Mouse (Mus musculus) brain, embryonic 14.5 days (tissue): ENCODE measurements around the gene Mfsd6l.

Source experiments
- CTCF ChIP-seq: fragments of 200-500 bp; IDR thresholded peaks from 2 replicates; pipeline ENCODE4 v1.5.1; 2012; ENCODE audit warnings: inconsistent platforms, mild to moderate bottlenecking, moderate library complexity, borderline replicate concordance; ENCODE audit not compliant: insufficient read depth, insufficient read length; ENCODE audit errors: extremely low read depth
- POLR2A ChIP-seq: fragments of 200-500 bp; IDR thresholded peaks from 2 replicates; pipeline ENCODE4 v1.6.1; 2012; ENCODE audit warnings: mild to moderate bottlenecking, inconsistent platforms, borderline replicate concordance; ENCODE audit not compliant: poor library complexity, insufficient read depth, insufficient read length, severe bottlenecking; ENCODE audit errors: extremely low read depth

DNA sequence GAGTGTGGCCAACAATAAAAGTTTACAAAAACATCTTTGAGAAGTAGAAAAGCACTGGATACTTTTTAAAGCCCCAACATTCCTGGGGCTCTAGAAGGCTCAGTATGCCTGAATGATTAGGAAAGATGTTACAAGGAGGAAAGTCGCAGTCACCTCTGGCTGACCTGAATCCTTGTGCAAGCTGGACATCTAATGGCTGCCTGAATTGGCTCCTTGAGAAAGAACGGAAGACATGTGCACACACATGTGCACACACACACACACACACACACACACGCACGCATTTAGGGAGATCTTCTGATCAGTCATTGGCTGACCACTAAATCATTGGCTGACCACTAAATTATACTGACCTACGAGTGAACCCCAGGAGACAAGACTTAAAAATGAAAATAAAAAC lies 14.9 kb downstream of the Mfsd6l start:
- TF ChIP-seq POLR2A = no peak
- TF ChIP-seq CTCF = no peak
